Mouse (Mus musculus): ENCODE measurements around the gene Nup85. TPM values are rescaled to one million over a fixed set of nuclear protein-coding genes. Genes with fewer than 3 reads are reported as not detected.

Nup85 gene
- polyA plus RNA-seq, 1 experiment from 2014 or later, result 210 TPM

- ATAC-seq (replicated peaks; ENCODE audit: insufficient number of reproducible peaks, low FRiP score, low TSS enrichment, low read depth), result no peak
- Histone ChIP-seq H3K27me3 (ENCODE audit: control insufficient read depth, insufficient read depth, low read length) (no peaks in the 10 kb centered on the region), H3K36me3 (replicated peaks; ENCODE audit: control insufficient read depth, insufficient read depth, low read depth, low read length) (peaks cover 37% of the 10 kb centered on the region), H3K4me1 (ENCODE audit: control insufficient read depth, insufficient read depth, low read length) (no peaks in the 10 kb centered on the region), H3K4me3 (ENCODE audit: low read depth, low read length) (no peak overlapping the region), H3K9ac (replicated peaks; ENCODE audit: low read length) (no peak overlapping the region), H3K27ac (replicated peaks; ENCODE audit: low read depth, low read length) (no peak overlapping the region), H3K4me2 (ENCODE audit: low read depth, low read length) (no peak overlapping the region), H3K9me3 (replicated peaks; ENCODE audit: control insufficient read depth, low read length) (no peaks in the 10 kb centered on the region)
- WGBS, result 90% methylated on average over 7 of the region's 7 CpGs
- DNase-seq (ENCODE audit: low spot score), result no peak
Measured at GRCm38 (mm10) chr11:115585573-115586100, 21.4 kb downstream of the Nup85 start.

GRCm38 (mm10) chr11:115586403-115586802, 22.2 kb downstream of the Nup85 start:
- DNase-seq (ENCODE audit: low spot score) (no peak), ATAC-seq (replicated peaks; ENCODE audit: insufficient number of reproducible peaks, low FRiP score, low TSS enrichment, low read depth) (no peak)
- H3K27ac ChIP-seq (replicated peaks; ENCODE audit: low read depth, low read length), result no peak overlapping the region
- H3K4me3 ChIP-seq (ENCODE audit: low read depth, low read length), result no peak overlapping the region
- 92% methylated on average over 9 of the region's 9 CpGs for WGBS
- H3K9me3 ChIP-seq (replicated peaks; ENCODE audit: control insufficient read depth, low read length), result no peaks in the 10 kb centered on the region
- H3K4me1 ChIP-seq (ENCODE audit: control insufficient read depth, insufficient read depth, low read length), result no peaks in the 10 kb centered on the region
- peaks cover 34% of the 10 kb centered on the region for H3K36me3 ChIP-seq (replicated peaks; ENCODE audit: control insufficient read depth, insufficient read depth, low read depth, low read length)
- no peaks in the 10 kb centered on the region for H3K27me3 ChIP-seq (ENCODE audit: control insufficient read depth, insufficient read depth, low read length)
- H3K4me2 ChIP-seq (ENCODE audit: low read depth, low read length), result no peak overlapping the region
- H3K9ac ChIP-seq (replicated peaks; ENCODE audit: low read length), result no peak overlapping the region

DNA sequence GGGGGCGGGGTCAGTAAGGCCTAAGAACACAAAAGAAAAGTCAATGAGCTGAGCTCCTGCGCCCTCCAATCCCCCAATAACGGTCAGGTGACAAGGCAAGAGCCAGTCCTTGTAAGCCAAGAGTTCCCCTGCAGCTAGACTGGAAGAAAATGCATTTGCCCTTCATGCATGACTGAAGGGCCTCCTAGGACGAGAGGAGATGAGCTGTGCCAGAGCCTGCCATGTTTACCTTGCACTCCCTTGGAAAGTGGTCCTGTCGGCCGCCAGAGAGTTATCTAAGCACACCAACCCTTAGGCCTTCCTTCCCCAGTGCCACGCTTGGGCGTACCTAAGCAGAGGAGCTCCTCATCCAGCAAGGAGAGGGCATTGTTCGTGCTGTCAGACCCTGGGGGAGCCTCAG, 23.8 kb downstream of the Nup85 start:
- no peaks in the 10 kb centered on the region for H3K27me3 ChIP-seq (ENCODE audit: control insufficient read depth, insufficient read depth, low read length)
- H3K9ac ChIP-seq (replicated peaks; ENCODE audit: low read length), result no peak overlapping the region
- no peaks in the 10 kb centered on the region for H3K9me3 ChIP-seq (replicated peaks; ENCODE audit: control insufficient read depth, low read length)
- no peak for DNase-seq (ENCODE audit: low spot score)
- no peak overlapping the region for H3K27ac ChIP-seq (replicated peaks; ENCODE audit: low read depth, low read length)
- H3K4me1 ChIP-seq (ENCODE audit: control insufficient read depth, insufficient read depth, low read length), result no peaks in the 10 kb centered on the region
- H3K36me3 ChIP-seq (replicated peaks; ENCODE audit: control insufficient read depth, insufficient read depth, low read depth, low read length), result peaks cover 37% of the 10 kb centered on the region
- ATAC-seq (replicated peaks; ENCODE audit: insufficient number of reproducible peaks, low FRiP score, low TSS enrichment, low read depth), result no peak
- H3K4me3 ChIP-seq (ENCODE audit: low read depth, low read length), result no peak overlapping the region
- H3K4me2 ChIP-seq (ENCODE audit: low read depth, low read length), result no peak overlapping the region
- 84% methylated on average over 9 of the region's 9 CpGs for WGBS

- no peak overlapping the region for H3K9ac ChIP-seq (replicated peaks; ENCODE audit: low read length)
- H3K27me3 ChIP-seq (ENCODE audit: control insufficient read depth, insufficient read depth, low read length), result no peaks in the 10 kb centered on the region
- ATAC-seq (replicated peaks; ENCODE audit: insufficient number of reproducible peaks, low FRiP score, low TSS enrichment, low read depth) (no peak), DNase-seq (ENCODE audit: low spot score) (no peak)
- no peak overlapping the region for H3K4me3 ChIP-seq (ENCODE audit: low read depth, low read length)
- peaks cover 39% of the 10 kb centered on the region for H3K36me3 ChIP-seq (replicated peaks; ENCODE audit: control insufficient read depth, insufficient read depth, low read depth, low read length)
- no peak overlapping the region for H3K4me2 ChIP-seq (ENCODE audit: low read depth, low read length)
- H3K27ac ChIP-seq (replicated peaks; ENCODE audit: low read depth, low read length), result no peak overlapping the region
- no peaks in the 10 kb centered on the region for H3K9me3 ChIP-seq (replicated peaks; ENCODE audit: control insufficient read depth, low read length)
- no peaks in the 10 kb centered on the region for H3K4me1 ChIP-seq (ENCODE audit: control insufficient read depth, insufficient read depth, low read length)
- 87% methylated on average over 2 of the region's 2 CpGs for WGBS
Measured at GRCm38 (mm10) chr11:115590526-115591075, 26.4 kb downstream of the Nup85 start.

- Histone ChIP-seq H3K4me2 (ENCODE audit: low read depth, low read length) (no peak overlapping the region), H3K9me3 (replicated peaks; ENCODE audit: control insufficient read depth, low read length) (no peaks in the 10 kb centered on the region), H3K4me3 (ENCODE audit: low read depth, low read length) (no peak overlapping the region), H3K27me3 (ENCODE audit: control insufficient read depth, insufficient read depth, low read length) (no peaks in the 10 kb centered on the region), H3K4me1 (ENCODE audit: control insufficient read depth, insufficient read depth, low read length) (no peaks in the 10 kb centered on the region), H3K27ac (replicated peaks; ENCODE audit: low read depth, low read length) (no peak overlapping the region), H3K9ac (replicated peaks; ENCODE audit: low read length) (no peak overlapping the region), H3K36me3 (replicated peaks; ENCODE audit: control insufficient read depth, insufficient read depth, low read depth, low read length) (peaks cover 20% of the 10 kb centered on the region)
- ATAC-seq (replicated peaks; ENCODE audit: insufficient number of reproducible peaks, low FRiP score, low TSS enrichment, low read depth) (no peak), DNase-seq (ENCODE audit: low spot score) (no peak)
- WGBS, result 95% methylated on average over 3 of the region's 3 CpGs
Measured at GRCm38 (mm10) chr11:115595209-115595608, 31.0 kb downstream of the Nup85 start.

DNA sequence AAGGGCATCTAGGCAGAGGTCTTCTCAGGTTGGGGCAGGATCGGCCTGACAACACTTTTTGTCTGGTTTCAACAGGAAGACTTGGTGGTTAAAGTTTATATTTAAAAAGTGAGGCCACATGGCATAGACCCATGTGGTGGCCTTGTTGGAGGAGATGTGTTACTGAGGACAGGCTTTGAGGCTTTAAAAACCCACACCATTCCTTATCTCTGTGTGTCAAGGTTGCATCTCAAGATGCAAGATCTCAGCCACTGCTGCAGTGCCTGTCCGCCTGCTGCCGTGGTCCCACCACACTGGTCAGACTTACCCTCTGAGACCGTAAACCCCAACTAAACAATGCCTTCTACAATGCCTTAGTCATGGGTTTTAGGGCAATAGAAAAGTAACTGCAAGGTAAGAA, 34.1 kb downstream of the Nup85 start:
- 93% methylated on average over 4 of the region's 4 CpGs for WGBS
- H3K4me3 ChIP-seq (ENCODE audit: low read depth, low read length), result no peak overlapping the region

GRCm38 (mm10) chr11:115599722-115600121, 35.5 kb downstream of the Nup85 start:
- 93% methylated on average over 7 of the region's 7 CpGs for WGBS
- ATAC-seq (replicated peaks; ENCODE audit: insufficient number of reproducible peaks, low FRiP score, low TSS enrichment, low read depth), result no peak

More for the DNA sequence above, 34.1 kb downstream of the Nup85 start:
- no peaks in the 10 kb centered on the region for H3K27me3 ChIP-seq (ENCODE audit: control insufficient read depth, insufficient read depth, low read length)
- H3K9me3 ChIP-seq (replicated peaks; ENCODE audit: control insufficient read depth, low read length), result no peaks in the 10 kb centered on the region
- peaks cover 7% of the 10 kb centered on the region for H3K36me3 ChIP-seq (replicated peaks; ENCODE audit: control insufficient read depth, insufficient read depth, low read depth, low read length)
- no peaks in the 10 kb centered on the region for H3K4me1 ChIP-seq (ENCODE audit: control insufficient read depth, insufficient read depth, low read length)
- no peak for DNase-seq (ENCODE audit: low spot score)
- H3K4me2 ChIP-seq (ENCODE audit: low read depth, low read length), result no peak overlapping the region
- H3K27ac ChIP-seq (replicated peaks; ENCODE audit: low read depth, low read length), result no peak overlapping the region
- ATAC-seq (replicated peaks; ENCODE audit: insufficient number of reproducible peaks, low FRiP score, low TSS enrichment, low read depth), result no peak
- no peak overlapping the region for H3K9ac ChIP-seq (replicated peaks; ENCODE audit: low read length)

GRCm38 (mm10) chr11:115600743-115601142, 36.5 kb downstream of the Nup85 start:
- DNase-seq (ENCODE audit: low spot score), result no peak
- no peak overlapping the region for H3K27ac ChIP-seq (replicated peaks; ENCODE audit: low read depth, low read length)
- H3K4me3 ChIP-seq (ENCODE audit: low read depth, low read length), result no peak overlapping the region
- WGBS, result 95% methylated on average over 15 of the region's 15 CpGs
- no peaks in the 10 kb centered on the region; the same call in 1 of the 2 replicates for H3K4me1 ChIP-seq (ENCODE audit: control insufficient read depth, insufficient read depth, low read length)
- H3K9me3 ChIP-seq (replicated peaks; ENCODE audit: control insufficient read depth, low read length), result no peaks in the 10 kb centered on the region
- peaks cover under 1% of the 10 kb centered on the region; the same call in 1 of the 2 replicates for H3K36me3 ChIP-seq (replicated peaks; ENCODE audit: control insufficient read depth, insufficient read depth, low read depth, low read length)
- H3K27me3 ChIP-seq (ENCODE audit: control insufficient read depth, insufficient read depth, low read length), result no peaks in the 10 kb centered on the region
- H3K9ac ChIP-seq (replicated peaks; ENCODE audit: low read length), result no peak overlapping the region
- ATAC-seq (replicated peaks; ENCODE audit: insufficient number of reproducible peaks, low FRiP score, low TSS enrichment, low read depth), result no peak
- no peak overlapping the region for H3K4me2 ChIP-seq (ENCODE audit: low read depth, low read length)

More at GRCm38 (mm10) chr11:115599722-115600121, 35.5 kb downstream of the Nup85 start:
- Histone ChIP-seq H3K27me3 (ENCODE audit: control insufficient read depth, insufficient read depth, low read length) (no peaks in the 10 kb centered on the region), H3K9ac (replicated peaks; ENCODE audit: low read length) (no peak overlapping the region), H3K4me3 (ENCODE audit: low read depth, low read length) (no peak overlapping the region), H3K36me3 (replicated peaks; ENCODE audit: control insufficient read depth, insufficient read depth, low read depth, low read length) (no peaks in the 10 kb centered on the region), H3K4me2 (ENCODE audit: low read depth, low read length) (no peak overlapping the region), H3K27ac (replicated peaks; ENCODE audit: low read depth, low read length) (no peak overlapping the region), H3K9me3 (replicated peaks; ENCODE audit: control insufficient read depth, low read length) (no peaks in the 10 kb centered on the region), H3K4me1 (ENCODE audit: control insufficient read depth, insufficient read depth, low read length) (no peaks in the 10 kb centered on the region)
- DNase-seq (ENCODE audit: low spot score), result no peak

All from embryonic facial prominence, embryonic 11.5 days (tissue).